Mouse (Mus musculus): ENCODE measurements around the gene Tedc1.

Gene Tedc1

DNA sequence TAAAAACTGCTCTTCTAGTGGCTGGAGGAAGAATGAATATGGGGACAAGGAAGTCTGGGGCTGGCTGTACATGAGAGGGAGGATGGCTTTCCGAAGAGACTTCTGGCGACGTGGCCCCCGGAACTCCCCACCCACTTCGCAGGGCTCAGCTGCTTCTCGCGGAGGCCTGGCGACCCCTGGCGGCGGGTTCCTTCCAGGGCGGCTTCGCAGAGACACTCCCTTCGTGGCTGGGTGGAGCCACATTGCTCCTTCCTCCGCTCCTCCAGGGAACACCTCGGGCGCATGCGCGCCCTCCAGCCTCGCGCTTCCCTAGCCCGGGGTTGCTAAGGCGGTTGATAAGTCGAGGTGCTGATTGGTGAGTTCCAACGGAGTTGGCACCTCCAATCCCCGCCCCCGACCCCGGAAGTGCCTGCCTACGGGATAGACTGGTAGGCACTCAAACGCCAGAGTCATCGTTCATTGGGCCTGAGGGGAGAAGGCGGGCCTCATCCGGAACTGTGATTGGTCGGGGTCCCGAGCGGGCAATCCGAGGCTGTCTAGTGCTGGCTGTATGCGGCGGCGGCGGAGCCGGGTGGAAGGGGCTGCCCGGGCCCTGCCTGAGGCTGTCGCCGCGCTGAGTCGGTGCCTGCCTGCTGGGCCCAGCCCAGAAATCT, at the start of gene Tedc1:
Gene Tedc1 (plus strand): TSS at position 535 of the 653 bp plus-strand sequence.
- in situ Hi-C loops (cut with MboI, MseI), result no loop called here

DNA sequence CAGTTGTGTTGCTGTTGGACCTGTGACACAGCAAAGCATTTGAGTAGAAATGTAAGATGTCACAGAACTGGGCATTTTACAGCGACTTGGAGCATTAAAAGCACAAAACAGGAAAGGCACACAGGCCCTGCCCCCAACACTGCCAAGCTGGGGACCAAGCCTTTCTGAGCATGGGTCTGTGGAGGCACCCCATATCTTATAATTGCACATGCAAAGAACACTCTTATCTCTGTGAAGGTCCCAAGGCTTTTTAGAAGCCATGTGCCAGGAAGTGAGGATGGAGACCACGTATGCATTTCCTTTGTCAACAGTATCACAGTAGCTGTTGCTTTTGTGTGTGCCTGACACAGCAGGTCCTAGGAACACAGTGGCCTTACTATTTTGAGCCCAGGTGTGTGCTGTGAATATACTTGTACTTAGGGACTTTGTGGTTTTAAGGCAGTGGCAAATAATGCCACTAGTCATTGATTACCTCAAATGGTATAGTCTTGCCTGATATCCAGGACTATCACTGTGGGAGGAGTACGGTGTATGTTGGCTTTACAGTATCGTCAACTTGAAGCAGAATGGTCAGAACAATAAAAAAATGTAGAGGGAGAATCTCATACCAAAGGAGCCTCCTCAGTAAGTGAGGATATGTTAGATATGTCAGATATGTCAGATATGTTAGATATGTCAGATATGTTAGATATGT, 48.6 kb upstream of the Tedc1 start:
- in situ Hi-C loops (cut with MboI, MseI), result no loop called here

DNA sequence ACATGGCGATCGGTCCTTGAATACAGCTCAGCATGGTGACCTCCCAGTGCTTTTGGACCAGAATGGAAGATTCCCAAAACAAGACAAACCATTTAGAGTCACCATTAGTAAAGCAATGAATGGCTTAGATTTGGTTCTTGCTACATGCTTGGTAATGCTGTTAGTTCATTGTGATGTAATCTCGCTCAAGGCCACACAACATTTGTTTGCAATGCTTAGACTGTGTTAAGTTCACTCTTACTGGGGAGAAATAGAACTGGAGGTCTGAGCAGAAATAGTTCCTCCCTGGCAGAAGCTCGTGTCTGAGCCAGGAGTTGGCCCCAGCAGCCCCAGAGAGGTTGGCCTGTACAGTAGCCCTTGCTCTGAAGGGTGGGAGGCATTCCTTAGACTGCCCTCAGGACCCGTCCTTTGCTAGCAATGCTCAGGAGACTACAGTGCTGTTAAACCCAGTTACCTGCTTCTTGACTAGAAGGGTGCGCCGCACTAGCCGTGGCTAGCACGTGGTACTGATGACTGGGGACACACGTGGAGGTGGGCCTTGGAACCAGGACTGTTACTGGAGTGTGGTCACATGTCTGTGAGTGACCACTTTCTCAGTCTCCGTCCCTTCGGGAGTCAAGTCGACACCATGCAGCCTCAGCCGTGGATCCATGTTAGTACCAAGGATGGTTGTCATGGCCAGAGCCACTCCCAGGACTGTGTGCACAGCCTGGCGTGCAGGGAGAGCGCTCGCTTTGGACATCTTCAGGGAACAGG, 47.5 kb upstream of the Tedc1 start:
- in situ Hi-C loops (cut with MboI, MseI), result no loop called here

DNA sequence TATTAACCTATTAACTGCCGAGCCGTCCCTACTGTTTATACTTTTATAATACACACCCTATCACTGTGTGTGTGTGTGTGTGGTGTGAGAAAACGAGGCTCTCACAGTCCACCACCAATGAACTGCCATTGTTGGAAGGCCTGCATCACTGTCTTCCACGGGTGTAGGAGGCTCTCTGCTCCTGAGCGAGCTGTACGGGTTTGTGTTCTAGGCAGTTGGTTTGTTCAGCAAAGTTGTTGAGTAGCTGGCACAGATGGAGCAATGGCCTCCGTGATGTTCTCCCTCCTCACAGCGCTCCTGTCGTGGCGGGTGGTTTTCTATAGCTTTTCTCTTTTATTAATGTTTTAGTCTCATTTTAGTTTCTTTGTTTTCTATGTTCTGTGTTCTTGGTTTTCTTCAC, 46.4 kb upstream of the Tedc1 start:
- in situ Hi-C loops (cut with MboI, MseI), result no loop called here

DNA sequence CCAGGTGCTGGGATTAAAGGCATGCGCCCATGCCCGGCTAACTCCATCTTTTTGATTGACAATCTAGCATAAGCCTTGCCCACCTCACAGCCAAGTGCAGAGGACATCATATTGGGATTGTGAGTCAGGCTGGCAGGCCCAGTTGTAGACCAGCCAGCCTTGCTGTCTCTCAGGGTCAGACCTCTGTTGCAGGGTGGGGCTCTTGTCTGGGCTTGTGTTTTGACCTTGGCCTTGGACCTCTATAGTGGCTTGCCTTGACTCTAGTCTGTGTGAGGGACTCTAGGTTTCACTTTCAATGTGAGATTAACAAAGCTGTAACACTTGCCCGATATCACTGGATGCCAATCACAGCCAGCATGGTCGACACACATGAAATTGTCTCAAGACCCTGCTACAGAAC, 42.1 kb upstream of the Tedc1 start:
- in situ Hi-C loops (cut with MboI, MseI), result no loop called here

DNA sequence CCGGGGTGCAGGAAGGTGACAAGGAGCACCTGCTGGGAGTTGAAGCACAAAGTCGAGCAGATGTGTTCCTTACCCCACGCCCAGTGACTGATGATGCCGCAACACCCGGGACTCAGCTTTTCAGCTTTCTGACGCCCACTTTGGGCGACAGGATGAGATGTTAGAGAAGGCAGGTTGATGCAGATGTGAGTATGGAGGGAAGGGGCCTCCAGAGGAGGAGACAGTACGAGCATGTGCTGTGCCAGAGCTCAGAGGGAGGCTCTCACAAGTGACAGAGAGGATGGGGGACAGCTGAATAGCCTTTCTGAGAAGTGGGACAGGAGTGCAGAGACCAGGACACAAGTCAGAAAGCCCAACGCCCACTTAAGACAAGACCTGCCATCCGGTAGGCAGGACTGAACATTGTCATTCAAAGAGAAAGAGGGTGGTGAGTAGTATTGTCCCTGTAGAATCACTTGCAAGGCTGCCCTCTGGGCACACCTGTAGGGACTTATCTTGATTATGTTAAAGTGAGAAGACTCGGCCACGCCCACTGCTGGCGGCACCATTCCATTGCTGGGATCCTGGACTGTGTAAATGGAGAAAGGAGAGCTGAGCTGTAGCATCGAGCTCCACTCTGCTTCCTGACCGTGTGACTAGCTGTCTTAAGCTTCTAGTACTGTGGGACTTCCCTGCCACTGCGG, 41.2 kb upstream of the Tedc1 start:
- in situ Hi-C loops (cut with MboI, MseI), result no loop called here

DNA sequence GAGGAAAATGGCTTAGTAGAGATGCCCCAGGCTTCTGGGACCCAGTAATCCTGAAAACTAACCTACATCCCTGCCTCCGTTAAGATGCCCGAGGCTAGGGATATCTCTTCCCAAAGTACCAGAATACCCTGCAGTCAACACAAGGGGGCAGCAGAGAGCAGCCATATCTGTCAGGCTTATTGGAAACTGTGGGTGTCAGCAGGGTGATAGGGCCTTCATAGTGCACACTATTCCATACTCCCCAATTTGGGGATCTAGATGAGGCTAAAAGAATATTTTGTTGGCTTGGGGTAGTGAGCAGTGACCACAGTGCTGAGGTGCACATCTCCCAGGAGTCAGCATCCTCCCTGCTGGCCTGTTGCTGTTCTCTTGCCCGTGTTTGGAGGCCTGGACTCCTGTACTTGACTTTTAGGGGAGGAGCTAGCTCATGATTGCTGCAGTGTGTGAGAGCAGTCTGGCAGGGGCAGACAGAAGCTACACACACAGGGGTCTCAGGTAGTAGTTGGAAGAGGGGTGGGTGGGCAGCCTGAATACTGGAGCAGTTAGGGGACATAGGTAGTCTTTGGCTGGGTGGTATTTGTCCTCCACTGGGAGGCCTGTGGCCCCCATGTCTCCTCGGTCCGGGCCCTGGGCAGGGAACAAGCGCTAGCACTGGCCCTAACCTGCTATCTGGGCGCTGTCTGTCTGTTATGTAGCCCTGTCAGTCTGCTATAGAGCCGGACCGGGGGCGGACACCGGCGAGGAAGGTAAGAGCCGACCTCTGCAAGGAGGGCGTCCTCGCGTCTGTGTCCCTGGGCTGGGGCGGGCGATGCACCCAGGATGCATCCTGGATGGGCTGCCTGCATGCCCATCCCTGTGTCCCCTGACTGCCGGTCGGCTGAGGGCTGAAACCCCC, 36.5 kb upstream of the Tedc1 start:
- in situ Hi-C loops (cut with MboI, MseI), result no loop called here

DNA sequence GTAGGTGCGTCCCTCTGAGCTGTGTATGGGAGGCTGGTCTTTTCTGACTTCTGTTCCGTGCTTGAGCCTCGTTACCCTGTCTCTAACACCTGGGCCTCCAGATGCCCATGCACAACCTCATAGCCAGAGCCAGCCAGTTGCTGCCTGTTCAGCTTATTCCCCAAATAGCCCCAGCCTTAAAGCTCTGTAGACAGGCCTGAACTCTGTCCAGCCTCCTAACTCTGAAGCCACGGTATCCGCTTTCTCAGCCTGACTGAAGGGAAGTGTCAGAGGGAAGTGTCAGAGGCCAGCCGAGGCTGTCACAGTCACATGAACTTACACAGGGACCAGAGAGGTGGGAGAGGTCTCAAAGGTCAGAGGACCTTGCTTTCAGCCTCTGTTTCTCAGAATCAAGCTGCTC, 31.5 kb upstream of the Tedc1 start:
- in situ Hi-C loops (cut with MboI, MseI), result no loop called here

DNA sequence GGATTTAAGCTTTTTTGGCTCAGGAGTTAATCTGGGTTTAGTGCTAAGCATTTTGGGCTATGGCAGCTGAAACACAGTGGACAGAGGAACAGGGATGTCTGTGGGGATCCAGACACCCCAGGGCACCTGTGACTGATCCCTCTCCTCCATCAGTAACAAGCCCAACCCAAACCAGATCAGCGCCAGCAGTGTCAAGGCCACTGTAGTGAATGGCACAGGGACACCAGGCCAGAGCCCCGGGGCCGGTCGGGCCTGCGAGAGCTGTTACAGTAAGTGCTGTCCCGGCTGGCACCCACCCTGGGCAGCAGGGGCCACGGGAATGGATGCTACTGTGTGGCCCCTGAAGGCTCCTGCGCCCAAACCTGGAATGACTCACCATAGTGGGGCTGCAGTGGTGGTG, 25.5 kb upstream of the Tedc1 start:
- in situ Hi-C loops (cut with MboI, MseI), result no loop called here

DNA sequence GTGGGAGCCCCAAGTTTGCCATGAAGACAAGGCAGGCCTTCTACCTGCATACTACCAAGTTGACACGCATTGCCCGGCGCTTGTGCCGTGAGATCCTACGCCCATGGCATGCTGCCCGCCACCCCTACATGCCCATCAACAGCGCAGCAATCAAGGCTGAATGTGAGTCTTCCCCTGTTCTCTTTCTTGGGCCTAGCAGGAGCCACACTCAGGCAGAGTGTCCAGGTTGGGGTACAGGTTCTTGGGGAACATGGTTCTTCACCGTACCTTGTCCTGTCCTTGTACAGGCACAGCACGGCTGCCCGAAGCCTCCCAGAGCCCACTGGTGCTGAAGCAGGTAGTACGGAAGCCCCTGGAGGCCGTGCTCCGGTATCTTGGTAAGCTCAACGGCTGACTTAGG, 24.6 kb upstream of the Tedc1 start:
- in situ Hi-C loops (cut with MboI, MseI), result no loop called here

DNA sequence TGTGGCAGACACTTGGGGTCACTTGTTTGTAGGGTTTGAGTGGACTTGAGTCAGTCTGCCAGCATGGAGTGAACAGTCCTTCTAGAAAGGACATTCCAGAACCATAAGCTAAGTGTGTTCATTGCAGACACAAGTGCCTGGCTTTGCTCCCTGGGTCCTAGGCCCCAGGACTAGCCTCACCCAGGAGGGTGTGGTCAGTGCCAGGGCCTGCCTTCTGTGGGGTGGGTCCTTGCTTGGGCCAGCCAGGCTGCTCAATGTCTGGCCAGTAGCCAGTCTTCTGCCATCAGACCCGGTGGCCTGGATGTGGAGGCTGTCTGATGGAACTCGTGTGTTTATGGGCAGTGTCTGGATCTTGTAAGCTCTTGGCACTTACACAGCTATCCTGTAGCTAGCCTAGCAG, 23.7 kb upstream of the Tedc1 start:
- in situ Hi-C loops (cut with MboI, MseI), result no loop called here

DNA sequence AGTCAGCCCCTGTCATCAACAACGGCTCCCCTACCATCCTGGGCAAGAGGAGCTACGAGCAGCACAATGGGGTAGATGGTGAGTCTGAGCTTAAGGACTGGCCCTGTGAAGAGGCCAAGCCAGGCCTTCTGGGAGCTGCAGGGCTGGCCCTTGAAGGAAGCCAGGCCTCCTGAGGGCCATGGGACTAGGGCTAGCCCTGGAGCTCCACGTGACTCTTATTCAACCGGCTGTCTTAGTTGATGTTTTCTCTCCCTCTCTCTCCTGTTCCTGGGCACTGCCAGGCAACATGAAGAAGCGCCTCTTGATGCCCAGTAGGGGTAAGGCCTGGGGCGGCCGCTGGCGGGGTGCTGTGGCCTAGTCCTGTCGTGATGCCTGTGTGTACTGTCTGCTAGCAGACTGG, 23.0 kb upstream of the Tedc1 start:
- in situ Hi-C loops (cut with MboI, MseI), result no loop called here

DNA sequence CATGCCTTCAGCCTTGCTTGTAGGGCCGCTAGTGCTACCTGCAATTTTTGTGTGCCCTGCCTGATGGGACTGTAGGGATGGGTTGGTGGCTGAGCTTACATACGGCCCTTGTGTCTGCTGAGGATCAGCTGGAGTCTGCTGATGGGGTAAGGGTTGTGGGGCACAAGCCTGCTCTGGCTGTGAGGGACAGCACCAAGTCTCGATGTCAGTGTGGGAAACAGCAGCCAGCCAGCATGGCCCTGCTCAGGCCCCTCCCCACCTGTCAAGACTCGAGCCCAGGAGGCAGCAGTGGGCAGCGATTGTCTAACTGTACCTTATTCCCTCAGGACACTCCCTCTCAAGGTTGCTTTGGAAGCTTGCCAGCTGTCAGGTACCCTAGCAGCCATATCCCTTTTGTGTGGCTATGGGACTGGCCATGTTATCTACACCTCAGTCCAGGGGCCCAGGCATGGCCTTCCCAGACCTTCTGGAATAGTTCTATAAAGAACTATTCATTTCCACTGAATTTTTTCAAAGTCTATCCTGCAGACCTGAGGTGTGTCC, 22.3 kb upstream of the Tedc1 start:
- in situ Hi-C loops (cut with MboI, MseI), result no loop called here

DNA sequence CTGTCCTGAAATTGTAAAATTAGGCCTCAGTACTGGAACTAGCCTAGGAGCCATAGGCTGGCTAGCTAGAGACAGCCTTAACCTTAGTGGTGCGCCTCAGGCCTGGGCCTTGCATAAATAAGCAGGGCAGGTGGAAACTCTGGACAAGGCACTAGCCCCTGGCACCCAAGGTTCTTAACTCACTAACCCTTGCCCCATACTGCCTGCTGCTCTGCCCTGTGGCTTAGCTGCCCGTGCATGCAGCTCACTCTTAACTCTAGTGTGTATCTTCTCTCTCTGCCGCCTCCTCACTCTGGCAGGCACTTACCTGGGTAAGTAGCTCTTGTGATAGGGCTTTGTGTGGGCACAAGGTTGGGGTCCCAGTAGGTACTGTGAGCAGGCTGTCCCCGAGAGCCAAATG, 21.7 kb upstream of the Tedc1 start:
- in situ Hi-C loops (cut with MboI, MseI), result no loop called here

DNA sequence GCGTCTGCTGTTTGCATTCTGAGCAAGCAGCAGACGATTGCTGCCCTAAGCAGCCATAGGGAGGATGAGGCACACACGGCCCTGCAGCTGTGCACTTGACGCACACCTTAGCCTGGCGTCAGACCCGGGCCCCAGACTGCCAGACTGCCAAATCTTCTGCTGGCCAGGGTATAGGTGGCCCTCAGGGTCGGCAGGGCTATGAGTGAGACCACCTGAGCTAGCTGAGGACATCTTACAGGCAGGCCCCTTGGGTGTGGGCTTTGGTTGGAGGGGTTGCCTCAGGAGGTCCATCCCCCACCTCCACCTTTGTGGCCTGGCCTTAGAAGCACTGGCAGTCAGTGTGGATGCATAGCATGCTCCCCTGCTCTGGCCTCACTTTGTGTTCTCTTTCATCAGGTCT, 20.8 kb upstream of the Tedc1 start:
- in situ Hi-C loops (cut with MboI, MseI), result no loop called here

DNA sequence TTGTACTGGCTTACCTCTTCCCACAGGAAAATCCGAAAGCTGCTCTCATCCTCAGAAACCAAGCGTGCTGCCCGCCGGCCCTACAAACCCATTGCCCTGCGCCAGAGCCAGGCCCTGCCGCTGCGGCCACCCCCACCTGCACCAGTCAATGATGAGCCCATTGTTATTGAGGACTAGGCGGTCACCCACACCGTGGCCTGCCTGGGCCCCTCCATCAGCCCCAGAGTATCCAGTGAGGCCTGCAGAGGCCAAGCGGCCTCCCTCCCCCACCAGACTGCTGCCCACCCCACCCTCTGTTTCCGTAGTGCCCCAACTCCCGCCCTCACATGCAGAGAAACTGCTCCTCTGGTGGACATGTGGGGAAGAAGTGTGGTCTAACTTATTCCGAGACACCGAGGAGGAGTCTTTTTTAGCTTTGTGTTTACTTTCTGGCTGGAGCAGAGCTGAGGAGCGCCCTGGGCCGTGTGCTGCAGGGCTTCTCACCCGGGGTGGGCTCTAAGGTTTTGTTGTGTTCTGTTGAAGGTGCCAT, 19.7 kb upstream of the Tedc1 start:
- in situ Hi-C loops (cut with MboI, MseI), result no loop called here

DNA sequence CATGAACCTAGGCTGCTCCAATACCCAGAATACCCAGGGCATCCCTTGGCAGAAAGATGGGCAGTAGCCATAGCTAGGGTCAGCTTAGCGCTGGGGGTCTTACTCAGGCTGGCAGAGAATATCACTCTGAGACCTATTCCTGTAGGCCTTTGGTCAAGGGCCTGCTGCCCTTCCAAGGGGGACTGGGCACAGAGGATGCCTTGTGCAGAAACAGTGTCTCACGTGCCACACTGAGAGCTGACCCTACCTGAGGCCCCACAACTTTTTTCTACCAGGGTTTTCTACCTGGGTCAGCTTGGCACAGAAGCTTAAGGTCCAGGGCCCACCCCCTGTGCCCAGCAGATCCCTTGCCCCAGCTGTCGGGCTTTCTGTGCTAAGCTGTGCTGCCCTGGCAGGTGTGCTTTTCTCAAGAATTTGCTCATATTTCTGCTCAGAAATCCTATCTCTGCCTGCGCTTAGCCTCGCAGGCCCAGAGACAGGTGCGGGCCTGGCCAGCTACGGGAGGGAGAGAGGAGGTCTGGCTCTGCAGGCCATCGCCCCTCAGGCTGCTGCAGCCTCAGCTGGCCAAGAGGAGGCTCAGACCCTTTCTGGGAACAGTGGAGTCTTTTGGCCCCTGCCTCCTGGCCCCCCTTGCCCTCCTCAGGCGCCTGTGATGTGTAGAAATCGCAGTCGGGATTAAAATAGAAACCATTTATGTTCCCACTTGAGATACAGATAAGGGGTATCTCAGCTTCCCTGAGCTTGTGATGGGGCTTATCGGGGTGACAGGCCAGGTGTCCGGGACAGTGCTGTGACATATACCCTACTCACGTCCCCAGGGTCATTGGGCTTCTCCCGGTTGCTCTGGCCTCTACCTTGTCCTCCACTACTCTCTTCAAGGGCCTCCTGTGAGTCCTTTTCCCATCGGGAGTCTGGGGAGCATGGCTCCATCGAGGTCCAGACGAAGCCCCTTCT, 18.7 kb upstream of the Tedc1 start:
- in situ Hi-C loops (cut with MboI, MseI), result no loop called here

DNA sequence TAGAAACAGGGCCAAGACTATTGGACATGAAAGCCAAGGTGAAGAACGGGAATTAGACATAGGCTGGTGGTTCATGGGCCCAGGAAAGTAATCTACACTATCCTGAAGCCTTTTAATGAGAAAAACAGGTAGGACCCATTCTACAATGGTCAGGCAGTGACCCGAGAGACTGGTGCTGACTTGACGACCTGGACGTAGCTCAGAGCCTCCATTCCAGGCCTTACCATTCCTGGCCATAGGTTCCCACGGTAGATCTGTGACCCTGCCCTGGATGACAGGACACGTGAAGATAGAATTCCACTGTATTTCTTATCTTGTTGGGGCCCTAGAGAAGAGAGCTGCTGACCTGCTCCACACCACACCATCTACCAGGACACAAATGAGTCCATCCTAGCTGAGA, 17.9 kb upstream of the Tedc1 start:
- in situ Hi-C loops (cut with MboI, MseI), result no loop called here

Measured in regulatory T cell (primary cell).